Mouse (Mus musculus): ENCODE data around the gene AI467606. TPM values are rescaled to one million over a fixed set of nuclear protein-coding genes. Genes with fewer than 3 reads are reported as not detected.
A peak's percentile ranks its signal among the peaks of the same experiment; 100 is the strongest.

The AI467606 gene
- total RNA-seq, 2 experiments from 2014 or later: 0.84 to 1.6 TPM

- DNase-seq (ENCODE audit: low spot score in 2 of 2): no peak
Observed at GRCm38 (mm10) chr7:127090154-127091113, 725 bp upstream of the AI467606 start.

DNA sequence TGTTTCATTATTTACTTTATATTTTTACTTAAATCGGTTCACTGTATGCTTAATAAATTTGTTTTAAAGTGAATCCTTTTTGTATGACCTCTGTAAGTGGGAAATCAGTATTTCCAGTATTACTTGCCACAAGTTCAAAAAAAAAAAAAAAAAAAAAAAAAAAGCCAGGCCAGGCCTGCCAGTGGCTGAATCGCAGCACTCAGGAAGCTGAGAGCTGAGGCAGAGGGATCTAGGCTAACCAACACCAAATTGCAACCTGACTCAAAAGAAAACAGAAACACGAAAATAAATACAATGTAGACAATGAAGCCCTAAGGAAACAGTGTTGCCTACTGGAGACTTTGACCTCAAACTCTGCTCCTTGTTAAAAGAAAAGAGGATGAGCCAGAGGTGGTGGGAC, 2.8 kb downstream of the AI467606 start:
- DNase-seq (ENCODE audit: low spot score in 2 of 2): no peak

- DNase-seq (ENCODE audit: low spot score in 2 of 2): no peak
Observed at GRCm38 (mm10) chr7:127096456-127096855, 5.3 kb downstream of the AI467606 start.

- no peak for DNase-seq (ENCODE audit: low spot score in 2 of 2)
Observed at GRCm38 (mm10) chr7:127098521-127098920, 7.4 kb downstream of the AI467606 start.

DNA sequence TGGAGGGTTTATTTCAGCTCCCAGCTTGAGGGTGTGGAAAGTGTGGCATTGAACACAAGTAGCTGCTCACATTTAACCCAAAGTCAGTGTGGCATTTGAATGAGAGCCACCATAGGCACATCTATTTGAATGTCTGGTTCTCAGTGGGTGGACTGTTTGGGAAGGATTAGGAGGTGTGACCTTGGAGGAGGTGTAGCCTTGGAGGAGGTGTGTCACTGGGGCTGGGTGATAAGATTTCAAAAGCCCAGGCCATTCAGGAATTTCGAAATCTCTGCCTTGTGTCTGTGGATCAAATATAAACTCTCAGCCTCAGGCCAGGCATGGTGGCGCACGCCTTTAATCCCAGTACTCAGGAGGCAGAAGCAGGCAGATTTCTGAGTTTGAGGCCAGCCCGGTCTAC, 7.8 kb downstream of the AI467606 start:
- no peak for DNase-seq (ENCODE audit: low spot score in 2 of 2)

DNA sequence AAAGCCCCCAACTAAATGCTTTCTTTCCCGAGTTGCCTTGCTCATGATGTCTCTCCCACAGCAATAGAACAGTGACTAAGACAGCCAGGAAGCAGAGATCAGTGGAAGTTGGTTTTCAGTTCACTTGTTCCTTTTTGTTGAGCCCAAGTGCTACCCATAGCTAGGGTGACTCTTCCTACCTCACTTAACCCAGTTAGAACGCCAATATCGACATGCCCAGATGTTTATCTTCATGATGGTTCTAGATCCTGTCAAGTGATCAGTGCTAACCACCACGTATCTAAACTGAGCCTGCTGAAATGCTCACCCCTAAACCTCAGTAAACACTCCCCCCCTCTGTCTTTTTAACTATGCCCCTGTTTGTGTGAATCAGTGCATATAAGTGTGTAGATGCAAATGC, 8.4 kb downstream of the AI467606 start:
- DNase-seq (ENCODE audit: low spot score in 2 of 2): no peak

- no peak for DNase-seq (ENCODE audit: low spot score in 2 of 2)
Observed at GRCm38 (mm10) chr7:127101451-127102016, 10.4 kb downstream of the AI467606 start.

- DNase-seq (ENCODE audit: low spot score in 2 of 2): no peak
Observed at GRCm38 (mm10) chr7:127102148-127102547, 11.0 kb downstream of the AI467606 start.

GRCm38 (mm10) chr7:127103960-127104359, 12.8 kb downstream of the AI467606 start:
- DNase-seq (ENCODE audit: low spot score in 2 of 2): no peak

DNA sequence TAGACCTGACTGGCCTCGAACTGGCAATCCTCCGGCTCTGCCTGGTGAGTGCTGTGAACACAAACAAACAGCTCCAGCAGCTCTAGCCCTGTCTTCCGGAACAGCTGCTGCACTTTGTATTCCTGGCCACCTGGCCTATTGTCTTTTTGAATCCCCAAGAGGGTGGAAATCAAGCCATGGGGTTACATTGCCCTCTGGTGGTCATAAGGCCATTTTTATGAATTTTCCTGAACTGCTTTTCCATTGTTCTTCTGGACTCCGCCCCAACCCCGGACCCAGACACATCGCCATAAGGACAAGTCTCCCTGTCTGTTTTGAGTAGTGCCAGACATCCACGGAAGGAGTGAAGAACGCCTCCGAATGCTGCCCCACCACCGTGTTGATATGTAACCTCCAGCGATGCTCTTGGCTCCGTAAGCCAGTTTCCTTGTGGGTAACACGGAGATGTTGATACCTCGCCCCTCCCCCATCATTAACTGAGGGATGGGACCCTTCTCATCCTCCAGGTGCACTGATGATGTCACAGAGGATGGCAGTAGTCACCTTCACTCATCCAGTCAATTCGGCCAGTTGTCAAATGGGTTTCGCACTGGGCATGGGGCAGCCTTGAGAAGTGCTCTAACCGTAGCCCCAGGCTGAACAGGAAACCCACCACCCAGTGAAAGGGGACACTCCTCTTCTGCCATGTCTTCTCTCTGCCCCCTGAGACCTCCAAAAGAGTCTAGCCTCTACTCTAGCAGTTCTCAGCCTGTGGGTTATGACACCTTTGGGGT, 13.6 kb downstream of the AI467606 start:
- peak; percentile 71 to 89 for DNase-seq (ENCODE audit: low spot score in 2 of 2)

- DNase-seq (ENCODE audit: low spot score in 2 of 2): no peak
Observed at GRCm38 (mm10) chr7:127105551-127105950, 14.4 kb downstream of the AI467606 start.

GRCm38 (mm10) chr7:127110239-127111007, 19.3 kb downstream of the AI467606 start:
- DNase-seq (ENCODE audit: low spot score in 2 of 2): peak; percentile 65 to 89

DNA sequence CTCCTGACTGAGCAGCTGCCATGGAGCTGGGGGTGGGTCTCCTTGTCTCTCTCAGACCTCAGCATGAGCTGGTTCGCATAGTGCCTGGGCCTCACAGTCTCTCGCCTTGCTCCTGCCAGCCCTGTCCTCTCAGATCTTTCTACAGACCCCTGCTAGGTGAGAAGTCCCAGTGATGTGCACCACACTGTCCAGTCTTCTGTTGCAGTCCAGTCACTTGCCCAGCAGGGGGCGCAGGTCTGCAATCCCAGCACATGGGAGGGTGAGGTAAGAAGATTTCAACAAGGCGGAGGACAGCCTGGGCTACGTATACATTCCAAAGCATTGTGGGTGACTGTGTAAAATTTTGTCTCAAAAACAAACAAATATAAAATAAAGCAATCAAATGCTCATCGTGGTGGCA, 20.3 kb downstream of the AI467606 start:
- DNase-seq (ENCODE audit: low spot score in 2 of 2): peak; percentile 26 to 41

DNA sequence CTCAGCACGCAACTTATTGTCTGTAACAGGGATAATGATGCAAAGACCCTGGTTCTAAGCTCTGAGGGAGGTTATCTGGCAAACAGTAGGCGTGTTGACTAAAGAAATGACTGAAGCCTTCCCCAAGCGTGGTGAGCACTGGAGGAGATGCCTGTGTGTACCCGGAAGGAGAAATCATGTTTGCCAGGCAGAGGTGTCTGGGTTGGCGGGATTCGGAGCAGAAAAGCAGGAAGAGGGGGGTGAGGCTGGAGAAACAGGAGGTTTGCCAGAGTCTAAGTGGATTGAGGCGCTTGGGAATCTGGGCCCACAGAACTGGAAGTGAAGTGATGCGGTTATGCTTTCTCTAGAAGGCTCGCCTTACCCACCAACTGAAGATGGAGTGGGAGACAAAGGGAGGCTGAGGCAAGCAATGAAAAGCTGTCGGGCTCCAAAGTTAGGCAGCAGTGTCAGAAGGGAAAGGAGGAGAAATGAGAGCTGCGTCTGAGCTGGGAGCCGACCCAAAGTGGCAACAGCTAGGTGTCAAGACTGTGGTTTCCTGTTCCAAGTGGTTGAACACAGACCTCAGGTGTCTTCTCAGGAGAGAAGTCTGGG, 21.2 kb downstream of the AI467606 start:
- no peak for DNase-seq (ENCODE audit: low spot score in 2 of 2)

DNA sequence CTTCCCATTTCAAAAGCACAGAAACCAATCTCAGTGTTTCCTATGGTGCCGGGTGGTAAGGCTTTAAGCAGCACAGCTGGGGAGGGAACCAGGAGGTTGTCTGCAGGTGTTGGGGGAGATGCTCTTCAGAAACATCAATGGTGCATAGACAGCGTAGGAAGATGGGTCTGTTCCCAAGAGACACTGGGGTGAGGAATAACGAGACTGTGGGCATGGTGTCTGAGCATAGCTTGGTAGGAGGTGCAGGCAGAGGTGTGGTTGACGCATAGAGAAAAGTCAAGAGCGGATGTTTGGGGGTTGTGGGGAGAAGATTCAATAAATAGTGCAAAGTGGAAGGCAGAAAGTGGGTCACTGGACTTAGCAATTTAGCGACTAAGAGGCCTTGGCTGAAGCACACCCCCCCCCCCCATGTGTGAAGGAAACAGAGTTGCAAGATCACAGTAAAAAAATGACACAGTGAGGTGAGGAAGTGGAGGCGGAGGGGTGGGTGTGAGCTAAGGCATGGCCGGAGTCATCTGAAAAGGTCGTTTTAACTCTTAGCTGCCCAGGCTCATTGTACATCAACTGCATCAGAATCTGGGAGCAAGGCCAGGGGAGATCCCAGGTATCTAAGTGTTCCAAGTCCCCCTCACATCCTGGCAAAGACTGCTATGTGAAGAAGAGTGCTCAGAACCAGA, 21.9 kb downstream of the AI467606 start:
- no peak for DNase-seq (ENCODE audit: low spot score in 2 of 2)

DNA sequence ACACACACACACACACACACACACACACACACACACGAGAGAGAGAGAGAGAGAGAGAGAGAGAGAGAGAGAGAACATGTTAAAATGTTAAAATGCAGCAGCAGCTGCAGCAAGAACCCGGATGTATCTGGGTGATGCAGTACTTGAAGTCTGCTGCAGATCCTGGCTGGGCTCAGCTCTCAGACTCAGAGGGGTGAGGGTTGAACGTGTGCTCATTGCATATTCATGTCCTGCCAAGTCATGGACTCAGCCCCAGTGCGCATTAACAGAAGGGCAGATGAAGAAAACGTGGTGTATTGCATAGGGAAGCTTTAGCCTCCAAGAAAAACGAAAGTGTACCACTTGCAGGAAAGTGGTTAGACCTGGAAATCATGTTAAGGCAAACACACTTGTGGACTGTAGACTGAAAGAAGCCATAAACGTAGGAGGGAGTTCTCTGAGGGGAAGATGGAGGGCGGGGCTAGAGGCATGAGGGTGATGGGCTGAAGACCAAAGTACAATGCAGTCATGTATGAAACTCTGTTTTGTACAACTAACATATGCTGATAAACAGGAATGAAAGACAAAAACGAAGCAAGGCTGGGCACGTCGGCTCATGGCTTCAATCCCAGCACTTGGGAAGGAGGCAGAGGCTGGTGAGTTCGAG, 22.6 kb downstream of the AI467606 start:
- no peak for DNase-seq (ENCODE audit: low spot score in 2 of 2)

DNA sequence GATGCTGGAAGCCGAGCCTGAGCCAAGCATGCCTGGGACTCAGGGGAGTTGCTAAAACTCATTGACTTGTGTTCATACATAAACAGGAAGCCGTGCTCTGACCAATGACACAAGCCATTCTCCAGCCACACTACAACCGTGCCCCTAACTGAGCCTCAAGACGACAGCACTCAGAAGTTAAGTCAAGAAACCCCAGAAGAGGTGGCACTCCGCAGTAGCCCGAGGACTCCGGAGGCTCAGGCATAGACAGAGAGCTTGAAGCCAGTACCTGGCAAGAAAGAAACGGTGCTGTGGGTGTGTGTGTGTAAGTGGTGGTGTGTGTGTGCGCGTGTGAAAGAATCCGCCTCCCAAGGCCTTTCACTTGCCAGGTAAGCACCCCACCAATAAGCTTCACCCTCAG, 23.8 kb downstream of the AI467606 start:
- no peak for DNase-seq (ENCODE audit: low spot score in 2 of 2)

GRCm38 (mm10) chr7:127116331-127116935, 25.3 kb downstream of the AI467606 start:
- DNase-seq (ENCODE audit: low spot score in 2 of 2): peak; percentile 28 to 47

GRCm38 (mm10) chr7:127117948-127118347, 26.8 kb downstream of the AI467606 start:
- no peak for DNase-seq (ENCODE audit: low spot score in 2 of 2)
